Comparison of ENCODE assay signal across 8 mouse cellular contexts in genomic region chr7:46918678-46919371, GRCm38 (mm10). TPM values are rescaled to one million over a fixed set of nuclear protein-coding genes. Genes with fewer than 3 reads are reported as not detected.
DNase-seq lines count a peak whose midpoint lies in the region; ATAC-seq and TF ChIP-seq lines count a peak whose summit lies in the region.

No protein-coding gene starts in this region.

- peaks cover 22% of the 10 kb centered on the region; the same call in 1 of the 2 replicates for H3K4me1 ChIP-seq in heart, embryonic 10.5 days
- H3K4me1 ChIP-seq in CH12.LX (ENCODE audit: control insufficient read depth in 1 of 2, insufficient read depth in 2 of 2), result peaks cover 9 to 35% of the 10 kb centered on the region in 2 experiments; a peak in 3 of 4 replicates
- H3K4me1 ChIP-seq in embryonic fibroblast, embryonic 13.5 days (ENCODE audit: control insufficient read depth, insufficient read depth, low read length), result peaks cover 10% of the 10 kb centered on the region; the same call in 1 of the 2 replicates
- peaks cover 27% of the 10 kb centered on the region for H3K4me1 ChIP-seq in limb, embryonic 13.5 days

- intact Hi-C loops in heart, postnatal 36 days (cut with DNase I), result loop anchor here (5.0 to 10.0 kb wide), 4 partner anchors 72 to 214 kb away; partner anchors contain the start of genes Gtf2h1 and Hps5

- peak overlapping the region; percentile 98 for H3K27ac ChIP-seq in heart, embryonic 10.5 days
- no peak overlapping the region for H3K27ac ChIP-seq in CH12.LX (ENCODE audit: insufficient read depth, low read depth)
- 0 out of 2 replicates have a peak overlapping the region, but pooled peaks have one; percentile 88 for H3K27ac ChIP-seq in embryonic fibroblast, embryonic 13.5 days (ENCODE audit: insufficient read depth, low read length)
- peak overlapping the region; percentile 96 for H3K27ac ChIP-seq in limb, embryonic 13.5 days

- in situ Hi-C loops in CH12.LX (cut with MboI; ENCODE audit: low pct_ligation_motif_present, low pct_unique_long_range_greater_than_20kb, low sequenced_read_pairs), result no loop called here

- WGBS in heart, embryonic 10.5 days, result 13% methylated on average over 13 of the region's 13 CpGs
- 15% methylated on average over 13 of the region's 13 CpGs for WGBS in limb, embryonic 13.5 days

- dilution Hi-C loops in CH12.LX (cut with MboI; ENCODE audit: extremely low pct_ligation_motif_present, extremely low pct_unique_long_range_greater_than_20kb, low sequenced_read_pairs), result no loop called here

- no peaks in the 10 kb centered on the region for H3K27me3 ChIP-seq in heart, embryonic 10.5 days (ENCODE audit: insufficient read depth, poor library complexity, severe bottlenecking)
- H3K27me3 ChIP-seq in CH12.LX (replicated peaks), result no peaks in the 10 kb centered on the region
- H3K27me3 ChIP-seq in limb, embryonic 13.5 days, result no peaks in the 10 kb centered on the region

- ATAC-seq in limb, embryonic 13.5 days (ENCODE audit: low FRiP score, low read depth), result no peak

- TF ChIP-seq POLR2A in CH12.LX (IDR thresholded peaks at IDR 0.05; ENCODE audit: low read depth, low read length), result no peak
- TF ChIP-seq POLR2A in embryonic fibroblast, embryonic 13.5 days (IDR thresholded peaks at IDR 0.05; ENCODE audit: low read depth, low read length), result 0 out of 2 replicates have a peak, but pooled peaks have one; percentile 13

- DNase-seq in heart, embryonic 10.5 days (ENCODE audit: low spot score), result no peak
- no peak for DNase-seq in heart, postnatal 36 days
- DNase-seq in CH12.LX (ENCODE audit: extremely low read depth), result peak; percentile 24
- peak; percentile 30 for DNase-seq in retina, embryonic 14.5 days (ENCODE audit: low spot score)
- DNase-seq in right cerebral cortex, postnatal 4 days, result no peak
- no peak for DNase-seq in layer of hippocampus, postnatal 25 days (ENCODE audit: extremely low spot score in 1 of 2, low spot score in 1 of 2)

- peak overlapping the region; percentile 79 for H3K4me3 ChIP-seq in heart, embryonic 10.5 days
- H3K4me3 ChIP-seq in CH12.LX (replicated peaks in 1 of 3; ENCODE audit: low read depth in 2 of 3, low read length in 2 of 3, poor library complexity in 1 of 3), result peak overlapping the region; percentile 62 to 83 (median 75)
- peak overlapping the region; percentile 99 for H3K4me3 ChIP-seq in embryonic fibroblast, embryonic 13.5 days (ENCODE audit: insufficient read depth, low read length)
- H3K4me3 ChIP-seq in limb, embryonic 13.5 days, result peak overlapping the region; percentile 93

- no peaks in the 10 kb centered on the region for H3K9me3 ChIP-seq in heart, embryonic 10.5 days
- no peaks in the 10 kb centered on the region for H3K9me3 ChIP-seq in CH12.LX (replicated peaks; ENCODE audit: low read length)
- no peaks in the 10 kb centered on the region for H3K9me3 ChIP-seq in limb, embryonic 13.5 days

- peak overlapping the region; percentile 89 for H3K9ac ChIP-seq in CH12.LX (ENCODE audit: insufficient read depth, low read depth)
- peak overlapping the region; percentile 96 for H3K9ac ChIP-seq in limb, embryonic 13.5 days

- H3K79me2 ChIP-seq in CH12.LX (replicated peaks; ENCODE audit: control insufficient read depth, extremely low read depth, insufficient read depth, poor library complexity, severe bottlenecking), result peaks cover 34% of the 10 kb centered on the region

- peaks cover 14% of the 10 kb centered on the region for H3K36me3 ChIP-seq in heart, embryonic 10.5 days
- H3K36me3 ChIP-seq in CH12.LX (replicated peaks in 1 of 2; ENCODE audit: control insufficient read depth in 1 of 2, insufficient read depth in 1 of 2, low read length in 1 of 2), result peaks cover 9 to 34% of the 10 kb centered on the region in 2 experiments
- H3K36me3 ChIP-seq in limb, embryonic 13.5 days, result peaks cover 18% of the 10 kb centered on the region

- TF ChIP-seq RAD21 in CH12.LX (IDR thresholded peaks at IDR 0.05; ENCODE audit: low read depth, low read length), result no peak

- no peak for TF ChIP-seq EP300 in CH12.LX (IDR thresholded peaks at IDR 0.05; ENCODE audit: low read length)

- peak overlapping the region; percentile 51; the same call in 1 of the 2 replicates for H3K4me2 ChIP-seq in CH12.LX (ENCODE audit: insufficient read depth, low read depth, poor library complexity, severe bottlenecking)
- peak overlapping the region; percentile 70 for H3K4me2 ChIP-seq in limb, embryonic 13.5 days (replicated peaks)

- TF ChIP-seq CTCF in CH12.LX (conservative IDR thresholded peaks at IDR 0.05 in 1 of 2, IDR thresholded peaks at IDR 0.05 in 1 of 2; ENCODE audit: low read depth in 2 of 2, low read length in 2 of 2), result no peak
- TF ChIP-seq CTCF in embryonic fibroblast, embryonic 13.5 days (IDR thresholded peaks at IDR 0.05; ENCODE audit: borderline replicate concordance, insufficient read depth, low read length), result no peak

TF ChIP-seq in CH12.LX, 34 proteins besides CTCF, POLR2A, EP300 and RAD21:
- TF ChIP-seq MXI1 (IDR thresholded peaks at IDR 0.05; ENCODE audit: low read depth, low read length), result 0 out of 2 replicates have a peak, but pooled peaks have one; percentile 4
- TF ChIP-seq RCOR1 (conservative IDR thresholded peaks at IDR 0.05; ENCODE audit: low read depth, low read length), result no peak

RNA-seq across cellular contexts. Expression of gene Tsg101, which starts 0.9 kb away (rescaled TPM):
- 198 and 215 TPM in 2 replicates for polyA plus RNA-seq in heart, embryonic 10.5 days (2016; fragmentation: Nextera tagmentation; extraction: Ambion mirVana)
- 10 to 100 TPM; 60.5 to 61.6 TPM for total RNA-seq in heart, postnatal 36 days (2021)
- total RNA-seq in CH12.LX (2012; rRNA removed) (19.8 and 23.8 TPM in 2 replicates), CH12.LX (2014; rRNA removed) (46.0 and 49.9 TPM in 2 replicates)
- polyA plus RNA-seq in CH12.LX (2012; ENCODE audit: insufficient read length, low read depth), result 84.1 and 93.5 TPM in 2 replicates
- 140 and 175 TPM in 2 replicates for polyA plus RNA-seq in embryonic fibroblast, embryonic 13.5 days (2011; ENCODE audit: insufficient read length, low read depth, missing spikeins)
- 208 and 222 TPM in 2 replicates for polyA plus RNA-seq in limb, embryonic 13.5 days (2015; fragmentation: Nextera tagmentation; extraction: Ambion mirVana)
- total RNA-seq in layer of hippocampus, postnatal 25 days (2021), result 10 to 100 TPM; 69.3 to 80.6 TPM

RNA-seq across cellular contexts. Expression of gene Uevld, which starts 39.5 kb away (rescaled TPM):
- 8.3 and 9.0 TPM in 2 replicates for polyA plus RNA-seq in heart, embryonic 10.5 days (2016; fragmentation: Nextera tagmentation; extraction: Ambion mirVana)
- total RNA-seq in heart, postnatal 36 days (2021), result 10 to 100 TPM in 1 of 2 experiments, 1 to 10 TPM in 1; 9.4 to 10.6 TPM
- total RNA-seq in CH12.LX (2012; rRNA removed) (2.6 and 2.9 TPM in 2 replicates), CH12.LX (2014; rRNA removed) (4.6 and 5.2 TPM in 2 replicates)
- polyA plus RNA-seq in CH12.LX (2012; ENCODE audit: insufficient read length, low read depth), result 5.5 and 6.6 TPM in 2 replicates
- 23.6 and 24.8 TPM in 2 replicates for polyA plus RNA-seq in embryonic fibroblast, embryonic 13.5 days (2011; ENCODE audit: insufficient read length, low read depth, missing spikeins)
- 10.3 and 10.8 TPM in 2 replicates for polyA plus RNA-seq in limb, embryonic 13.5 days (2015; fragmentation: Nextera tagmentation; extraction: Ambion mirVana)
- total RNA-seq in layer of hippocampus, postnatal 25 days (2021), result 10 to 100 TPM; 14.1 to 14.7 TPM

RNA-seq across cellular contexts. Expression of gene Ldhc, which starts 57.8 kb away (rescaled TPM):
- 0.13 TPM in 1 of 2 replicates, not detected in the other for polyA plus RNA-seq in heart, embryonic 10.5 days (2016; fragmentation: Nextera tagmentation; extraction: Ambion mirVana)
- not detected for total RNA-seq in heart, postnatal 36 days (2021)
- not detected in 2 replicates for total RNA-seq in CH12.LX (2012; rRNA removed)
- total RNA-seq in CH12.LX (2014; rRNA removed), result not detected in 2 replicates
- not detected in 2 replicates for polyA plus RNA-seq in CH12.LX (2012; ENCODE audit: insufficient read length, low read depth)
- not detected in 2 replicates for polyA plus RNA-seq in embryonic fibroblast, embryonic 13.5 days (2011; ENCODE audit: insufficient read length, low read depth, missing spikeins)
- not detected in 2 replicates for polyA plus RNA-seq in limb, embryonic 13.5 days (2015; fragmentation: Nextera tagmentation; extraction: Ambion mirVana)
- total RNA-seq in layer of hippocampus, postnatal 25 days (2021), result not detected

Comparison
In these comparisons a context has a peak if more than half of its experiments do, and no peak if none do; other contexts are left out.
1. DNase-seq: peak in CH12.LX (single experiment) and retina, embryonic 14.5 days (single experiment); none in heart, embryonic 10.5 days (single experiment), heart, postnatal 36 days (0 of 2), right cerebral cortex, postnatal 4 days (single experiment) and layer of hippocampus, postnatal 25 days (0 of 2).
2. Peak in every context shown above with its lines, with median percentiles within 50 percentile points of each other: H3K4me3 ChIP-seq.